Mouse (Mus musculus) stomach, embryonic 15.5 days (tissue): ENCODE results near the gene Fam219b. TPM values are rescaled to one million over a fixed set of nuclear protein-coding genes. Genes with fewer than 3 reads are reported as not detected.
A peak's percentile ranks its signal among the peaks of the same experiment; 100 is the strongest.

Source experiments
- ATAC-seq: fragments of 200-750 bp; cut with Nextera tagmentation; 2 replicates; pipeline ENCODE4 v1.8.0; 2017; ENCODE audit warnings: low read depth, moderate number of reproducible peaks, moderate TSS enrichment; ENCODE audit not compliant: insufficient read depth, low FRiP score
- H3K27ac ChIP-seq: fragments of 300-500 bp; sonication (generic); 2 replicates; pipeline ENCODE4 v1.5.1; 2015; ENCODE audit warnings: mild to moderate bottlenecking, inconsistent platforms
- H3K27me3 ChIP-seq: fragments of 300-500 bp; sonication (generic); replicated peaks from 2 replicates; pipeline ENCODE4 v1.6.1; 2015; ENCODE audit warnings: inconsistent platforms
- H3K36me3 ChIP-seq: fragments of 300-500 bp; sonication (generic); 2 replicates; pipeline ENCODE4 v1.6.1; 2015; ENCODE audit warnings: inconsistent platforms
- H3K4me1 ChIP-seq: fragments of 300-500 bp; sonication (generic); 2 replicates; pipeline ENCODE4 v1.6.1; 2015; ENCODE audit warnings: inconsistent platforms
- H3K4me2 ChIP-seq: fragments of 300-500 bp; sonication (generic); 2 replicates; pipeline ENCODE4 v1.6.1; 2015; ENCODE audit warnings: mild to moderate bottlenecking, inconsistent platforms
- H3K4me3 ChIP-seq: fragments of 300-500 bp; sonication (generic); replicated peaks from 2 replicates; pipeline ENCODE4 v1.5.1; 2015; ENCODE audit warnings: inconsistent platforms
- H3K9ac ChIP-seq: fragments of 300-500 bp; sonication (generic); 2 replicates; pipeline ENCODE4 v1.6.1; 2015; ENCODE audit warnings: inconsistent platforms
- H3K9me3 ChIP-seq: fragments of 300-500 bp; sonication (generic); 2 replicates; pipeline ENCODE4 v1.6.1; 2016; ENCODE audit warnings: inconsistent platforms
- WGBS: fragments of 180-500 bp; shearing (Covaris S2); methylation state at CpG from one replicate; pipeline ENCODE4 v1.1.7; 2015; 5-methylcytosine and 5-hydroxymethylcytosine counted together
- polyA plus RNA-seq: library from polyadenylated mRNA; unstranded; fragments of >200 nt; fragmentation: Nextera tagmentation; extraction: Ambion mirVana; gene quantifications from 2 replicates; pipeline ENCODE4 v1.2.1, GENCODE M21; 2015

Fam219b gene
- polyA plus RNA-seq, 1 experiment from 2014 or later, result 19.7 TPM

DNA sequence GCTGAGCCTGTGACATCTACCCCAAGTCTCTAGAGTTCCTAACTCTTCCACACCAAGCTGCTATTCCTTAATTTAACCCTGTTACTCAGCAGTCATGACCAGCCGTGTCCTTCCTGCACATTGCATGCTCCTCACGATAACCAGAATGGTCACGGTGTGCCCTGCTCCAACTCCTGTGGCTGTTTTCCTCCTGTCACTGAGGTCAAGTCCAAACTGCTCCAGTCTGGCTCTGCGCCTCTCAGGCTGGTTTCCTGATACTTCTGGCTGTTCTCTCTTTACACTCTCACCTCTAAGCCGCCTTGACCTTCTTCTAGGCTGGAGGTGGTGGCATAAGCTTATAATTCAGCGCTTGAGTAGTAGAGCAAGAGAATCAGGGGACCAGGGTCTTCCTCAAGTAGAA is 31.2 kb downstream of the Fam219b start:
- Histone ChIP-seq H3K27me3 (no peaks in the 10 kb centered on the region), H3K4me1 (peaks cover 20% of the 10 kb centered on the region), H3K27ac (no peak overlapping the region), H3K9ac (no peak overlapping the region), H3K4me3 (no peak overlapping the region), H3K9me3 (no peaks in the 10 kb centered on the region), H3K4me2 (no peak overlapping the region), H3K36me3 (peaks cover 20% of the 10 kb centered on the region)
- WGBS, result 95% methylated on average over 6 of the region's 6 CpGs
- no peak for ATAC-seq

DNA sequence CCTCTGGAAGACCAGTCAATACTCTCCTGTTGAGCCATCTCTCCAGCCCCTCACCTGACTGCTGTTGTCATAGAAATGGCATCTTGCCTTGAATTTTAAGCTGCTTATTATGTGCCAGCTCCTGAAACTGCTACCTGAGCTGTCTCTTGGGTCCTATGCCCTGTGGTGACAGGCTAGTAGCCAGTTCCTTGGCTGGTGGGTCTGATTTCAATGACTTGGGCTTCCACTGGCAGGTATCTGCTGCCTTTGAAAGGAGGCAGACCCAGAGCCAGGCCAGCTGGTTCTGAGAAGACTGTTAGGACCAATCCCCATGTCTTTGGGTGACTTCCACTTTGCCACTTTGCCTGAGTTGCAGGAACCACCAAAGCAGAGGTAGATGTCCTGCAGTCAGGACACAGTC is 37.1 kb downstream of the Fam219b start:
- Histone ChIP-seq H3K4me3 (no peak overlapping the region), H3K9me3 (no peaks in the 10 kb centered on the region), H3K9ac (no peak overlapping the region), H3K4me2 (no peak overlapping the region), H3K27me3 (no peaks in the 10 kb centered on the region), H3K27ac (no peak overlapping the region), H3K36me3 (peaks cover 22% of the 10 kb centered on the region), H3K4me1 (no peaks in the 10 kb centered on the region)
- ATAC-seq, result no peak

DNA sequence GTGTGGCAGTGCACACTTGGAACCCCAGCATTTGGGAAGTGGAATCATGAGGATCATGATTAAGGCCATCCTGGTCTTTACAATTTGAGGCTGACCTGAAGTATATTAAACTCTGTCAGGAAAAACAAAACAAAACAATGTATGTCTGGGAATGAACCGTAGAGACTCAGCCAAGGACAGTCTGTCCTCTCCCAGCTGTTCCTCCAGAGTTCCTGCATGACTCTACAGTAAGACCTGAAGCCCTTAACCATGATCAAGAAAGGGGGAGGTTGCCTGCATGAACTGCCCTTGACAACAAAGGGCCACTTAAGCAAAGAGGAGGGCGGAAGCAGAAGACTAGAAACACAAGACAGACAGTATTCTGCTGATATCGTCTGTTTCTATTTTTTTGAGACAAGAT is 38.2 kb downstream of the Fam219b start:
- peaks cover 18% of the 10 kb centered on the region; the same call in 1 of the 2 replicates for H3K36me3 ChIP-seq

GRCm38 (mm10) chr9:57577144-57577849 is 40.0 kb downstream of the Fam219b start:
- ATAC-seq, result no peak
- H3K27me3 ChIP-seq, result no peaks in the 10 kb centered on the region
- no peaks in the 10 kb centered on the region for H3K4me1 ChIP-seq
- no peak overlapping the region for H3K4me2 ChIP-seq
- no peak overlapping the region for H3K4me3 ChIP-seq
- H3K9ac ChIP-seq, result no peak overlapping the region
- WGBS, result 77% methylated on average over 6 of the region's 6 CpGs
- H3K9me3 ChIP-seq, result no peaks in the 10 kb centered on the region
- H3K27ac ChIP-seq, result no peak overlapping the region
- H3K36me3 ChIP-seq, result peaks cover 16% of the 10 kb centered on the region; the same call in 1 of the 2 replicates

More for the DNA sequence above, 38.2 kb downstream of the Fam219b start:
- no peak overlapping the region for H3K9ac ChIP-seq
- H3K4me1 ChIP-seq, result no peaks in the 10 kb centered on the region
- no peaks in the 10 kb centered on the region for H3K27me3 ChIP-seq
- H3K27ac ChIP-seq, result no peak overlapping the region
- ATAC-seq, result no peak
- H3K4me3 ChIP-seq, result no peak overlapping the region
- WGBS, result 67% methylated on average over 3 of the region's 3 CpGs
- H3K4me2 ChIP-seq, result no peak overlapping the region
- no peaks in the 10 kb centered on the region for H3K9me3 ChIP-seq

GRCm38 (mm10) chr9:57584991-57585390 is 47.7 kb downstream of the Fam219b start:
- Histone ChIP-seq H3K27ac (no peak overlapping the region), H3K4me1 (peaks cover 5% of the 10 kb centered on the region; the same call in 1 of the 2 replicates), H3K27me3 (no peaks in the 10 kb centered on the region), H3K36me3 (peaks cover 25% of the 10 kb centered on the region), H3K9ac (no peak overlapping the region), H3K9me3 (no peaks in the 10 kb centered on the region), H3K4me3 (no peak overlapping the region), H3K4me2 (no peak overlapping the region)
- 84% methylated on average over 3 of the region's 3 CpGs for WGBS
- no peak for ATAC-seq

DNA sequence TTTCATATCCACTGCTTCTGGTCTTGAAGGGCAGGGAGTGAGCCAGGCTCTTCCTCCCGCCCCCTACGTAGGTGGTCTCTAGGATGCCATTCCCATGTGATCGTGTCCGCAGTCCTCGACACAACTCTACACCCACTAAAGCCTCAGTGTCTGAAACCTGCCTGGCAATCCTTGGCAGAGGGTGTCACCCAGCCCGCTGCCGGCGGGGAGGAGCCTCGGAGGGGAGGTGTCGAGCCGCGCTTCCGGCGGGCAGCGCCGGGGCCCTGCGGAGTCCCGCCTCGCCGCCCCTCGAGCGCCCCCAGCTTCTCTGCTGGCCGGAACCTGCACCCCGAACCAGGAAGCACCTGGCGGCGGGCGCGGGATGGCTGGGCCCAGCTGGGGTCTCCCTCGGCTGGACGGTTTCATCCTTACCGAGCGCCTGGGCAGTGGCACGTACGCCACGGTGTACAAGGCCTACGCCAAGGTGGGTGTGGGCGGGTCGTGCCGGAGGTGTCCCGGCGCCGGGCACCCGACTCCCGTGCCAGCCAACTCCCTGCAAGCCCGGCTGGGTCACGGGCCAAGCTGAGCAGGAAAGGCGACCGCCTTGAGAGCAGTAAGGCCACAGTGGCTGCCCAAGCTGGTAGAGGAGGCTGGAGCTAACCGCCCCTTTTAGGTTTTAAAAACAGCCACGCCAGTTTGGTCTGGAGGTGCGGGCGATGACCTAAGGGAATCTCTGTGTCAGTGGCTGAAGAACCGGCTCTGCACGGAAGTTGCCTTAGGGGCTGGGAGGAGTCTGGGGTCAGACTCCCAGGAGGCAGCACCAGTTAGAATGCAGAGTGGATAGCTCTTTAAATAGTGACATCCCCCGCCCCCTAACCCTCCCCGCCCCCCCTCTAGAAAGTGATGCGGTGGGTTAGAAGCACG is 52.1 kb downstream of the Fam219b start, which contains the start of gene Ulk3:
TSS of gene Ulk3 (plus strand) at position 229 of the 903 bp plus-strand sequence.
- peak; percentile 83 for ATAC-seq
- H3K27me3 ChIP-seq, result no peaks in the 10 kb centered on the region
- H3K4me3 ChIP-seq, result peak within 1 kb of the TSS; percentile 74
- peak within 1 kb of the TSS; percentile 57 for H3K9ac ChIP-seq
- H3K4me1 ChIP-seq, result peaks cover 5% of the 10 kb centered on the region; the same call in 1 of the 2 replicates
- peak within 1 kb of the TSS; percentile 81 for H3K4me2 ChIP-seq
- no peaks in the 10 kb centered on the region for H3K9me3 ChIP-seq
- peak within 1 kb of the TSS; percentile 85 for H3K27ac ChIP-seq
- peaks cover 27% of the 10 kb centered on the region for H3K36me3 ChIP-seq
- 0% methylated on average over 58 of the region's 58 CpGs for WGBS

- ATAC-seq, result no peak
- no peak overlapping the region for H3K4me2 ChIP-seq
- H3K36me3 ChIP-seq, result peaks cover 29% of the 10 kb centered on the region
- no peak overlapping the region for H3K9ac ChIP-seq
- H3K9me3 ChIP-seq, result no peaks in the 10 kb centered on the region
- H3K4me1 ChIP-seq, result peaks cover 5% of the 10 kb centered on the region; the same call in 1 of the 2 replicates
- no peak overlapping the region for H3K4me3 ChIP-seq
- H3K27me3 ChIP-seq, result no peaks in the 10 kb centered on the region
- H3K27ac ChIP-seq, result no peak overlapping the region
- WGBS, result 39% methylated on average over 5 of the region's 5 CpGs
Measured at GRCm38 (mm10) chr9:57590726-57591125, 53.4 kb downstream of the Fam219b start.

Other genes with a start within 250 kb of the Fam219b start
- 23.6 and 31.6 TPM in 2 replicates for gene Ppcdc, start 97.4 kb upstream of the Fam219b start, polyA plus RNA-seq
- 19.8 and 22.4 TPM in 2 replicates for gene Scamp5, start 69.5 kb upstream of the Fam219b start, polyA plus RNA-seq
- 6.0 and 6.1 TPM in 2 replicates for gene Rpp25, start 33.5 kb upstream of the Fam219b start, polyA plus RNA-seq
- 621 and 623 TPM in 2 replicates for gene Cox5a, start 16.3 kb upstream of the Fam219b start, polyA plus RNA-seq
- 38.9 and 48.4 TPM in 2 replicates for gene Mpi, start 15.2 kb downstream of the Fam219b start, polyA plus RNA-seq
- gene Scamp2, start 23.4 kb downstream of the Fam219b start, polyA plus RNA-seq, result 76.6 and 84.2 TPM in 2 replicates
- gene Ulk3, start 51.9 kb downstream of the Fam219b start, polyA plus RNA-seq, result 17.4 and 19.2 TPM in 2 replicates
- not detected in 2 replicates for gene Cplx3, start 68.8 kb downstream of the Fam219b start, polyA plus RNA-seq
- gene Lman1l, start 83.2 kb downstream of the Fam219b start, polyA plus RNA-seq, result not detected in 2 replicates
- gene Csk, start 116.1 kb downstream of the Fam219b start, polyA plus RNA-seq, result 29.6 and 29.8 TPM in 2 replicates
- not detected in 2 replicates for gene Cyp1a2, start 146.2 kb downstream of the Fam219b start, polyA plus RNA-seq
- 0.05 TPM in 1 of 2 replicates, not detected in the other for gene Cyp1a1, start 150.4 kb downstream of the Fam219b start, polyA plus RNA-seq
- gene Edc3, start 171.0 kb downstream of the Fam219b start, polyA plus RNA-seq, result 26.8 and 28.6 TPM in 2 replicates
- 68.3 and 69.6 TPM in 2 replicates for gene Clk3, start 228.3 kb downstream of the Fam219b start, polyA plus RNA-seq